Comparison of ENCODE assay signal across 8 mouse cellular contexts in the genomic region with DNA sequence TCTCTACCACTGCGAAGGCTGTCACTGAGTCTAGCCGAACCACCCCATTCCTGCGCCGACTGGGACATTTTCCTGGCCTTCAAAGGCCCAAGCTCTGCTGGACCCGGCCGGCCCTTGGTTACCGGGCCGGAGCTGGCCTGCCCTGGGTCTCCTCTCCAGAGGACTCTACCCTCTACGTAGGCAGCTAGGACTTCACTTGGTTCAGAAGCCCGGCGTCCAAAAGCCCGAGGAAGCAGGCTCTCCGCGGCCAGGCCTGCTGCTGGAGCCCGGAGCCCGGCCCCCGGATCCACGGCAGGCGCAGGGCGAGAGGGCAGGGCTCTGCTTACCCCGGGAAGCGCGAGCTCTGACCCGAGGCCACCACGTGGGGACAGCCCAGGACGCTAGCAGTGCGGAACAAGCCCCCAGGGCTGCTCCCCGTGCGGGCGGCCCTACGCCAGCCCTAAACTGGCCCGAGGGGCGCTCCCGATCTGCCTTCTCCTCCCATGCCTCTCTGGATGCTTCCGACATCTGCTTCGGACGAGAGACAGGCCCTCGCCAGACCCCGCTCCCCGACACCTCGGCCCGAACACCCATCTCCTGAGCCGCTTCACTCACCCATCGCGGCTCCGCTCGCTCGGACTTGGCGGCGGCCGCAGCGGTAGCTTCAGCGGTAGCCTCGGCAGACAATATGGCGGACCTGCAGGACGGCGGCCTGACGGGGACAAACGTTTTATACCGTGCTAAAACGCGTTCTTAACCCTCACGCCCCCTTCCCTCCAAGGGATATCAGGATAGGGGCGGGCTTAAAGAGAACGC. TPM values are rescaled to one million over a fixed set of nuclear protein-coding genes. Genes with fewer than 3 reads are reported as not detected.
DNase-seq lines count a peak whose midpoint lies in the region; ATAC-seq lines count a peak whose summit lies in the region.

A gene (minus strand): TSS at position 685 of the 795 bp plus-strand sequence.

- peaks cover 35% of the 10 kb centered on the region for H3K36me3 ChIP-seq in heart, embryonic 13.5 days
- H3K36me3 ChIP-seq in liver, embryonic 12.5 days: peaks cover 26% of the 10 kb centered on the region
- peaks cover 5% of the 10 kb centered on the region; the same call in 1 of the 2 replicates for H3K36me3 ChIP-seq in stomach, embryonic 15.5 days

- peaks cover 20% of the 10 kb centered on the region for H3K4me1 ChIP-seq in heart, embryonic 13.5 days
- H3K4me1 ChIP-seq in liver, embryonic 12.5 days: peaks cover 32% of the 10 kb centered on the region
- peaks cover 9% of the 10 kb centered on the region for H3K4me1 ChIP-seq in stomach, embryonic 15.5 days

- H3K4me2 ChIP-seq in heart, embryonic 13.5 days: peak within 1 kb of the TSS; percentile 90
- peak within 1 kb of the TSS; percentile 72 for H3K4me2 ChIP-seq in liver, embryonic 12.5 days
- H3K4me2 ChIP-seq in stomach, embryonic 15.5 days: peak within 1 kb of the TSS; percentile 76

- no peaks in the 10 kb centered on the region for H3K27me3 ChIP-seq in heart, embryonic 13.5 days (replicated peaks)
- H3K27me3 ChIP-seq in liver, embryonic 12.5 days (replicated peaks): no peaks in the 10 kb centered on the region
- no peaks in the 10 kb centered on the region for H3K27me3 ChIP-seq in stomach, embryonic 15.5 days (replicated peaks)

- WGBS in heart, embryonic 13.5 days: under 1% methylated on average over 65 of the region's 65 CpGs
- WGBS in liver, embryonic 12.5 days (ENCODE audit: insufficient replicate concordance): under 1% methylated on average over 65 of the region's 65 CpGs
- under 1% methylated on average over 65 of the region's 65 CpGs for WGBS in stomach, embryonic 15.5 days

- DNase-seq in CD4-positive helper T cell, adult 2 months (ENCODE audit: low read depth, low spot score): peak; percentile 85
- DNase-seq in brain, embryonic 18.5 days (ENCODE audit: low read depth, low spot score): peak; percentile 83
- DNase-seq in kidney, postnatal 10 days: peak; percentile 94
- DNase-seq in natural killer cell, adult 2 months (ENCODE audit: low spot score in 2 of 2): peak; percentile 69 to 79

- peak within 1 kb of the TSS; percentile 97 for H3K27ac ChIP-seq in heart, embryonic 13.5 days (replicated peaks)
- H3K27ac ChIP-seq in liver, embryonic 12.5 days: peak within 1 kb of the TSS; percentile 90
- H3K27ac ChIP-seq in stomach, embryonic 15.5 days: peak within 1 kb of the TSS; percentile 96

- H3K9ac ChIP-seq in heart, embryonic 13.5 days: peak within 1 kb of the TSS; percentile 97
- peak within 1 kb of the TSS; percentile 92 for H3K9ac ChIP-seq in liver, embryonic 12.5 days
- peak within 1 kb of the TSS; percentile 92 for H3K9ac ChIP-seq in stomach, embryonic 15.5 days

- peak; percentile 79 for ATAC-seq in erythroid progenitor cell, adult 5-6 weeks (replicated peaks; ENCODE audit: low FRiP score, poor library complexity, severe bottlenecking)
- peak; percentile 72 for ATAC-seq in heart, embryonic 13.5 days (ENCODE audit: extremely low read depth, insufficient number of reproducible peaks, low FRiP score, low TSS enrichment)
- ATAC-seq in liver, embryonic 12.5 days: peak; percentile 79
- peak; percentile 87 for ATAC-seq in stomach, embryonic 15.5 days (ENCODE audit: insufficient read depth, low FRiP score, low read depth)

- peak within 1 kb of the TSS; percentile 93 for H3K4me3 ChIP-seq in heart, embryonic 13.5 days
- peak within 1 kb of the TSS; percentile 82 for H3K4me3 ChIP-seq in liver, embryonic 12.5 days
- peak within 1 kb of the TSS; percentile 98 for H3K4me3 ChIP-seq in stomach, embryonic 15.5 days (replicated peaks)

- H3K9me3 ChIP-seq in heart, embryonic 13.5 days: no peaks in the 10 kb centered on the region
- no peaks in the 10 kb centered on the region for H3K9me3 ChIP-seq in liver, embryonic 12.5 days (replicated peaks)
- no peaks in the 10 kb centered on the region for H3K9me3 ChIP-seq in stomach, embryonic 15.5 days

RNA-seq across cellular contexts. Expression of the gene that starts here (rescaled TPM):
- 7.5 and 16.2 TPM in 2 replicates for total RNA-seq in erythroid progenitor cell, adult 5-6 weeks (2015; ENCODE audit: low replicate concordance)
- 8.7 and 14.6 TPM in 2 replicates for total RNA-seq in erythroid progenitor cell, adult 5-6 weeks (2017; ENCODE audit: low replicate concordance)
- 13.3 TPM in 2 replicates for polyA plus RNA-seq in heart, embryonic 13.5 days (2015; fragmentation: Nextera tagmentation; extraction: Ambion mirVana)
- 10.0 and 10.3 TPM in 2 replicates for polyA plus RNA-seq in liver, embryonic 12.5 days (2016; fragmentation: Nextera tagmentation; extraction: Ambion mirVana)
- polyA plus RNA-seq in stomach, embryonic 15.5 days (2015; fragmentation: Nextera tagmentation; extraction: Ambion mirVana): 13.6 and 14.4 TPM in 2 replicates

Comparison
In these comparisons a context has a peak if more than half of its experiments do, and no peak if none do; other contexts are left out.
1. Peak in every context shown above with its lines: DNase-seq, ATAC-seq, H3K4me3 ChIP-seq and H3K27ac ChIP-seq.